Mouse (Mus musculus) intestine, embryonic 15.5 days (tissue): Measurements from ENCODE around the gene Mcu. TPM values are rescaled to one million over a fixed set of nuclear protein-coding genes. Genes with fewer than 3 reads are reported as not detected.

Experiments
- ATAC-seq: fragments of 200-750 bp; cut with Nextera tagmentation; 2 replicates; pipeline ENCODE4 v1.8.0; 2017; ENCODE audit warnings: moderate TSS enrichment, moderate library complexity
- H3K27ac ChIP-seq: fragments of 300-500 bp; sonication (generic); 2 replicates; pipeline ENCODE4 v1.5.1; 2015; ENCODE audit warnings: mild to moderate bottlenecking, inconsistent platforms
- H3K27me3 ChIP-seq: fragments of 300-500 bp; sonication (generic); replicated peaks from 2 replicates; pipeline ENCODE4 v1.6.1; 2015; ENCODE audit warnings: inconsistent platforms
- H3K36me3 ChIP-seq: fragments of 300-500 bp; sonication (generic); 2 replicates; pipeline ENCODE4 v1.6.1; 2015; ENCODE audit warnings: inconsistent platforms
- H3K4me1 ChIP-seq: fragments of 300-500 bp; sonication (generic); replicated peaks from 2 replicates; pipeline ENCODE4 v1.6.1; 2015; ENCODE audit warnings: inconsistent platforms
- H3K4me2 ChIP-seq: fragments of 300-500 bp; sonication (generic); replicated peaks from 2 replicates; pipeline ENCODE4 v1.6.1; 2015; ENCODE audit warnings: mild to moderate bottlenecking, inconsistent platforms
- H3K4me3 ChIP-seq: fragments of 300-500 bp; sonication (generic); replicated peaks from 2 replicates; pipeline ENCODE4 v1.5.1; 2015; ENCODE audit warnings: inconsistent platforms
- H3K9ac ChIP-seq: fragments of 300-500 bp; sonication (generic); 2 replicates; pipeline ENCODE4 v1.6.1; 2015; ENCODE audit warnings: inconsistent platforms
- H3K9me3 ChIP-seq: fragments of 300-500 bp; sonication (generic); 2 replicates; pipeline ENCODE4 v1.6.1; 2016; ENCODE audit warnings: inconsistent platforms
- WGBS: fragments of 180-500 bp; shearing (Covaris S2); methylation state at CpG from one replicate; pipeline ENCODE4 v1.1.7; 2015; 5-methylcytosine and 5-hydroxymethylcytosine counted together
- polyA plus RNA-seq: library from polyadenylated mRNA; unstranded; fragments of >200 nt; fragmentation: Nextera tagmentation; extraction: Ambion mirVana; gene quantifications from 2 replicates; pipeline ENCODE4 v1.2.1, GENCODE M21; 2015

The Mcu gene
- polyA plus RNA-seq, 1 experiment from 2014 or later: 72.6 TPM

DNA sequence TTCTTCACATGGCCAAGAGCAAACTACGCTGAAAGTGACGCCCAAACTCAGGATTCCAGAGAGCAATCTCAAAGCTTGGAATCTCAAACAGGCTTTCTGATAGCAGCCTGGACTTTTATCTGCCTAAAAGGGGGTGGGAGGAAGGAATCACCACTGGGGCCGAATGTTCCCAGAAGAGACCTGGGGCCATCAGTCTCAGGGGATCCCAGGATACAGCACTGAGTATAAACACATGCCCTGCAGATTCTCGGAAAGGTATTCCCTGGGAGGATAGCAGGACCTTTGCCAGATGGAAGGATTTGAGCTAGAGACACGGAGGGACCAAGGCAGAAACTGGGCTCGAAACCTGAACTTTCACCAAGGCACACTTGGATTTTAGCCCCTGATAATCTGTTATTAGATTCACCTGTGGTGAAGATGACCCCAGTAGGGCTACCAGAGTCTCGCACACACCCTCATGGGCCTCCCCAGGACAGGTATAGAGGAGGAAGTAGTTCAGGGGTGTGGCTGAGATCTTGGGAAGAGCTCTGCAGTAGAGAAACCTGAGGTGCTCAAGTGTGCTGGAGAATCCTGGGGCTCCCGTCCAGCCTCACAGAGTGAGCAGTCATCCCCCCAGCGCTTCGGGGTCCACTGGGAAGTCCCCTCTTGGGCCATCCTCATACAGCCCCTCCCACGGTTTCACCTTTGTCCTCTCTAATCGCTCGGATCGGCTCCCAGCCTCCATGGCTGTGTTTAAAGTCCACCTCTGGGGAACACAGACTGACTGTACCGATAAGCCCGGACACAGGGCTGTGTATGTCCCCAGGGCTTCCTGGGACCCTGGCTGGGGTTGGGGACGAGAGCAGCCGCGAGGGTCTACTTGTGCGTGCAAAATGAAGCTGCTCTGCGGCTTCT, 213.3 kb downstream of the Mcu start, which contains the start of gene Pla2g12b:
Gene Pla2g12b (plus strand): TSS at position 762 of the 894 bp plus-strand sequence.
- H3K27me3 ChIP-seq: no peaks in the 10 kb centered on the region
- H3K9me3 ChIP-seq: no peaks in the 10 kb centered on the region
- peak within 1 kb of the TSS; percentile 37 for H3K9ac ChIP-seq
- 0 out of 2 replicates have a peak, but pooled peaks cover 2% of the 10 kb centered on the region for H3K4me1 ChIP-seq
- H3K36me3 ChIP-seq: no peaks in the 10 kb centered on the region
- H3K27ac ChIP-seq: peak within 1 kb of the TSS; percentile 74
- H3K4me3 ChIP-seq: peak within 1 kb of the TSS; percentile 33
- H3K4me2 ChIP-seq: peak within 1 kb of the TSS; percentile 57
- ATAC-seq: peak; percentile 96
- WGBS: 48% methylated on average over 21 of the region's 21 CpGs

Other genes starting within 250 kb of the Mcu start
- gene Gm10273, start 221.1 kb downstream of the Mcu start, polyA plus RNA-seq: 3.5 and 5.7 TPM in 2 replicates
- 38.8 and 43.5 TPM in 2 replicates for gene Pla2g12b, start 213.0 kb downstream of the Mcu start, polyA plus RNA-seq
- 1.6 and 1.9 TPM in 2 replicates for gene Oit3, start 174.9 kb downstream of the Mcu start, polyA plus RNA-seq
- not detected in 2 replicates for gene Gm10322, start 629 bp downstream of the Mcu start, polyA plus RNA-seq
- gene Micu1, start 85.8 kb upstream of the Mcu start, polyA plus RNA-seq: 66.0 and 72.3 TPM in 2 replicates